Mouse (Mus musculus): ENCODE data around the gene Cttnbp2nl.

GRCm38 (mm10) chr3:105088638-105089037, 35.7 kb upstream of the Cttnbp2nl start:
- no peak for TF ChIP-seq EP300 (IDR thresholded peaks at IDR 0.05)
- TF ChIP-seq CTCF (IDR thresholded peaks at IDR 0.05) = no peak

Measured in lung, postnatal 0 days (tissue).